Mouse (Mus musculus) heart, postnatal 0 days (tissue): Measurements from ENCODE around the gene Sec24a.

Source experiments
- CTCF ChIP-seq: IDR thresholded peaks from 2 replicates; pipeline ENCODE4 v1.5.1; 2016; ENCODE audit warnings: antibody characterized with exemption, control low read depth, low read depth
- EP300 ChIP-seq: IDR thresholded peaks from 2 replicates; pipeline ENCODE4 v1.6.1; 2016; ENCODE audit warnings: antibody characterized with exemption, low read depth

DNA sequence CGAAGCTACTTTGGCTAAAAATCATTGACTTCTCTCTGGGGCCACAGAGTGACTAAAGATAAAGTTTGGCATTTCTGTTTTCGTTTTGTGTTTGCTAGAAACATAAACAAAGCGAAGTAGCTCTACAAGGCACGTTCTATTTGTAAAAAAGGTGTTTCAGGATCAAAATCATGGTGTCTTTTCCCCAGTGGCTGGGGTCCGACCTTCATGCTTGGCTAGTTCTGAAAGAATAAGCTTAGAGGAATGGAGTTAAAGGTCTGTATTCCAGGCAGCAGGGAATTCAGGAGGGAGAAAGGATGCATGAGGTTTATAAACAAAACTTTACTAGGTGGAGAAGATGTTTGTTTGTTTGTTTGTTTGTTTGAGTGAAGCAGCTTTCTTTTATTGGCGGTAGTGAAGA lies 74.1 kb downstream of the Sec24a start:
- no peak for TF ChIP-seq CTCF
- TF ChIP-seq EP300: no peak
